Mouse (Mus musculus) small intestine, adult 2 months (tissue): ENCODE data around the gene Klhl35. TPM values are rescaled to one million over a fixed set of nuclear protein-coding genes. Genes with fewer than 3 reads are reported as not detected.
A peak's percentile ranks its signal among the peaks of the same experiment; 100 is the strongest.

Experiments
- H3K27ac ChIP-seq: fragments of 200-500 bp; 2 replicates; pipeline ENCODE4 v1.5.1; 2012; ENCODE audit warnings: low read depth, low read length, control low read depth, inconsistent platforms; ENCODE audit not compliant: insufficient read depth
- H3K27me3 ChIP-seq: fragments of 200-500 bp; 2 replicates; pipeline ENCODE4 v1.6.1; 2012; ENCODE audit warnings: mild to moderate bottlenecking, moderate library complexity, low read length, inconsistent platforms; ENCODE audit not compliant: control insufficient read depth, insufficient read depth
- H3K36me3 ChIP-seq: fragments of 200-500 bp; 2 replicates; pipeline ENCODE4 v1.6.1; 2012; ENCODE audit warnings: mild to moderate bottlenecking, low read length, control low read depth, inconsistent platforms; ENCODE audit not compliant: control insufficient read depth, insufficient read depth
- H3K4me1 ChIP-seq: fragments of 200-500 bp; 2 replicates; pipeline ENCODE4 v1.6.1; 2012; ENCODE audit warnings: low read length, inconsistent platforms, mixed read lengths; ENCODE audit not compliant: control insufficient read depth, insufficient read depth, insufficient read length
- H3K4me3 ChIP-seq: fragments of 200-500 bp; 2 replicates; pipeline ENCODE4 v1.5.1; 2012; ENCODE audit warnings: low read depth, mild to moderate bottlenecking, control low read depth, inconsistent platforms, low read length, moderate library complexity
- CTCF ChIP-seq: fragments of 200-500 bp; IDR thresholded peaks from 2 replicates; pipeline ENCODE4 v1.5.1; 2012; ENCODE audit warnings: low read depth, mild to moderate bottlenecking, control low read depth, inconsistent platforms, low read length, moderate library complexity, mixed read lengths; ENCODE audit not compliant: insufficient replicate concordance, insufficient read length; ENCODE audit errors: extremely low read depth
- POLR2A ChIP-seq: fragments of 200-500 bp; IDR thresholded peaks from 2 replicates; pipeline ENCODE4 v1.6.1; 2012; ENCODE audit warnings: low read depth, mild to moderate bottlenecking, control low read depth, inconsistent platforms, low read length, moderate library complexity
- WGBS: fragments of 180-500 bp; shearing (Covaris S2); methylation state at CpG from one replicate; pipeline ENCODE4 v1.1.7; 2018; 5-methylcytosine and 5-hydroxymethylcytosine counted together
- polyA plus RNA-seq: library from polyadenylated mRNA; depleted of rRNA; stranded (reverse); fragments of >200 nt; gene quantifications from 2 replicates; pipeline ENCODE4 v1.2.3, GENCODE M21; 2012

The Klhl35 gene
- polyA plus RNA-seq, 1 experiment = 0.27 TPM

GRCm38 (mm10) chr7:99449063-99449462 lies 16.7 kb upstream of the Klhl35 start:
- 59% methylated on average over 8 of the region's 8 CpGs for WGBS
- TF ChIP-seq CTCF (no peak), POLR2A (no peak)
- H3K27me3 ChIP-seq = no peaks in the 10 kb centered on the region
- H3K4me1 ChIP-seq = no peaks in the 10 kb centered on the region
- no peaks in the 10 kb centered on the region for H3K36me3 ChIP-seq
- H3K4me3 ChIP-seq = no peak overlapping the region
- no peak overlapping the region for H3K27ac ChIP-seq

- TF ChIP-seq CTCF = no peak
- no peak for TF ChIP-seq POLR2A
- WGBS = 81% methylated on average over 3 of the region's 3 CpGs
- Histone ChIP-seq H3K27me3 (no peaks in the 10 kb centered on the region), H3K4me3 (no peak overlapping the region), H3K27ac (no peak overlapping the region), H3K36me3 (no peaks in the 10 kb centered on the region), H3K4me1 (no peaks in the 10 kb centered on the region)
Measured at GRCm38 (mm10) chr7:99449751-99450150, 16.1 kb upstream of the Klhl35 start.

GRCm38 (mm10) chr7:99450703-99451102 lies 15.1 kb upstream of the Klhl35 start:
- Histone ChIP-seq H3K4me3 (no peak overlapping the region), H3K27ac (no peak overlapping the region), H3K36me3 (no peaks in the 10 kb centered on the region), H3K27me3 (no peaks in the 10 kb centered on the region), H3K4me1 (no peaks in the 10 kb centered on the region)
- TF ChIP-seq CTCF = peak; percentile 53; the same call in 1 of the 2 replicates
- TF ChIP-seq POLR2A = no peak
- WGBS = 1% methylated on average over 3 of the region's 3 CpGs

- H3K4me1 ChIP-seq = peaks cover 3% of the 10 kb centered on the region; the same call in 1 of the 2 replicates
- no peak for TF ChIP-seq POLR2A
- no peaks in the 10 kb centered on the region for H3K27me3 ChIP-seq
- WGBS = 92% methylated on average over 7 of the region's 7 CpGs
- no peaks in the 10 kb centered on the region for H3K36me3 ChIP-seq
- no peak overlapping the region for H3K4me3 ChIP-seq
- H3K27ac ChIP-seq = no peak overlapping the region
Measured at GRCm38 (mm10) chr7:99452859-99453258, 12.9 kb upstream of the Klhl35 start.

GRCm38 (mm10) chr7:99454044-99454443 lies 11.8 kb upstream of the Klhl35 start:
- Histone ChIP-seq H3K4me1 (peaks cover 3% of the 10 kb centered on the region; the same call in 1 of the 2 replicates), H3K36me3 (peaks cover 3% of the 10 kb centered on the region; the same call in 1 of the 2 replicates), H3K4me3 (no peak overlapping the region), H3K27ac (no peak overlapping the region), H3K27me3 (no peaks in the 10 kb centered on the region)
- WGBS = 72% methylated on average over 4 of the region's 4 CpGs
- no peak for TF ChIP-seq CTCF
- TF ChIP-seq POLR2A = no peak

- Histone ChIP-seq H3K36me3 (peaks cover 11% of the 10 kb centered on the region), H3K27me3 (no peaks in the 10 kb centered on the region), H3K4me3 (no peak overlapping the region), H3K27ac (no peak overlapping the region), H3K4me1 (peaks cover 7% of the 10 kb centered on the region; the same call in 1 of the 2 replicates)
- 91% methylated on average over 8 of the region's 8 CpGs for WGBS
- TF ChIP-seq POLR2A (no peak), CTCF (no peak)
Measured at GRCm38 (mm10) chr7:99458849-99459248, 7.0 kb upstream of the Klhl35 start.

GRCm38 (mm10) chr7:99459888-99460652 lies 5.7 kb upstream of the Klhl35 start:
- TF ChIP-seq CTCF = no peak
- TF ChIP-seq POLR2A = no peak
- Histone ChIP-seq H3K4me1 (peaks cover 7% of the 10 kb centered on the region; the same call in 1 of the 2 replicates), H3K4me3 (no peak overlapping the region), H3K27me3 (no peaks in the 10 kb centered on the region), H3K36me3 (peaks cover 11% of the 10 kb centered on the region), H3K27ac (no peak overlapping the region)
- WGBS = 90% methylated on average over 15 of the region's 15 CpGs
